Mouse (Mus musculus): Measurements from ENCODE around the gene H60b. TPM values are rescaled to one million over a fixed set of nuclear protein-coding genes. Genes with fewer than 3 reads are reported as not detected.
"Not testable (repeated sequence)": the region's sequence is repeated elsewhere in the genome, so short reads cannot be mapped to it uniquely, and the experiment has no call there.

H60b gene
- polyA plus RNA-seq, 1 experiment from 2014 or later, result 0.49 TPM

- not testable (repeated sequence) for H3K36me3 ChIP-seq (ENCODE audit: control insufficient read depth, insufficient read depth, low read length)
Measured at GRCm38 (mm10) chr10:22176515-22176914, 18.1 kb downstream of the H60b start.

GRCm38 (mm10) chr10:22191035-22191434, 32.6 kb downstream of the H60b start:
- not testable (repeated sequence) for H3K4me3 ChIP-seq (replicated peaks; ENCODE audit: low read length); H3K27ac ChIP-seq (ENCODE audit: low read length); H3K9me3 ChIP-seq (replicated peaks; ENCODE audit: control insufficient read depth, low read length); H3K27me3 ChIP-seq (ENCODE audit: control insufficient read depth, insufficient read depth, low read length); H3K4me1 ChIP-seq (ENCODE audit: control insufficient read depth, insufficient read depth, low read length); H3K4me2 ChIP-seq (ENCODE audit: low read depth, low read length); H3K36me3 ChIP-seq (ENCODE audit: control insufficient read depth, insufficient read depth, low read length); H3K9ac ChIP-seq (ENCODE audit: low read length)
- ATAC-seq (ENCODE audit: insufficient read depth, low FRiP score), result peak; percentile 25; the same call in 1 of the 2 replicates
- WGBS, result 6% methylated on average over 6 of the region's 10 CpGs

More at GRCm38 (mm10) chr10:22176515-22176914, 18.1 kb downstream of the H60b start:
- H3K27ac ChIP-seq (ENCODE audit: low read length); H3K27me3 ChIP-seq (ENCODE audit: control insufficient read depth, insufficient read depth, low read length); H3K4me3 ChIP-seq (replicated peaks; ENCODE audit: low read length); ATAC-seq (ENCODE audit: insufficient read depth, low FRiP score); H3K4me1 ChIP-seq (ENCODE audit: control insufficient read depth, insufficient read depth, low read length); H3K9ac ChIP-seq (ENCODE audit: low read length); H3K4me2 ChIP-seq (ENCODE audit: low read depth, low read length); H3K9me3 ChIP-seq (replicated peaks; ENCODE audit: control insufficient read depth, low read length): not testable (repeated sequence)
- WGBS, result 69% methylated on average over 2 of the region's 2 CpGs

- no CpG with 5 or more reads among the region's 3 CpGs for WGBS
- H3K36me3 ChIP-seq (ENCODE audit: control insufficient read depth, insufficient read depth, low read length); H3K4me1 ChIP-seq (ENCODE audit: control insufficient read depth, insufficient read depth, low read length); H3K27ac ChIP-seq (ENCODE audit: low read length); H3K9me3 ChIP-seq (replicated peaks; ENCODE audit: control insufficient read depth, low read length); H3K27me3 ChIP-seq (ENCODE audit: control insufficient read depth, insufficient read depth, low read length); H3K9ac ChIP-seq (ENCODE audit: low read length); ATAC-seq (ENCODE audit: insufficient read depth, low FRiP score); H3K4me2 ChIP-seq (ENCODE audit: low read depth, low read length); H3K4me3 ChIP-seq (replicated peaks; ENCODE audit: low read length): not testable (repeated sequence)
Measured at GRCm38 (mm10) chr10:22201352-22201751, 43.0 kb downstream of the H60b start.

GRCm38 (mm10) chr10:22202784-22203583, 44.6 kb downstream of the H60b start:
- H3K9me3 ChIP-seq (replicated peaks; ENCODE audit: control insufficient read depth, low read length); H3K4me3 ChIP-seq (replicated peaks; ENCODE audit: low read length); H3K4me1 ChIP-seq (ENCODE audit: control insufficient read depth, insufficient read depth, low read length); H3K9ac ChIP-seq (ENCODE audit: low read length); H3K27ac ChIP-seq (ENCODE audit: low read length); H3K36me3 ChIP-seq (ENCODE audit: control insufficient read depth, insufficient read depth, low read length); H3K4me2 ChIP-seq (ENCODE audit: low read depth, low read length); H3K27me3 ChIP-seq (ENCODE audit: control insufficient read depth, insufficient read depth, low read length); ATAC-seq (ENCODE audit: insufficient read depth, low FRiP score): not testable (repeated sequence)
- WGBS, result no CpG with 5 or more reads among the region's 2 CpGs

- H3K9me3 ChIP-seq (replicated peaks; ENCODE audit: control insufficient read depth, low read length); H3K27ac ChIP-seq (ENCODE audit: low read length); H3K4me2 ChIP-seq (ENCODE audit: low read depth, low read length); H3K4me1 ChIP-seq (ENCODE audit: control insufficient read depth, insufficient read depth, low read length); H3K27me3 ChIP-seq (ENCODE audit: control insufficient read depth, insufficient read depth, low read length); ATAC-seq (ENCODE audit: insufficient read depth, low FRiP score); H3K4me3 ChIP-seq (replicated peaks; ENCODE audit: low read length); H3K9ac ChIP-seq (ENCODE audit: low read length); H3K36me3 ChIP-seq (ENCODE audit: control insufficient read depth, insufficient read depth, low read length): not testable (repeated sequence)
- 23% methylated on average over 1 of the region's 1 CpGs for WGBS
Measured at GRCm38 (mm10) chr10:22206443-22206842, 48.1 kb downstream of the H60b start.

- H3K9ac ChIP-seq (ENCODE audit: low read length); H3K4me2 ChIP-seq (ENCODE audit: low read depth, low read length); H3K27me3 ChIP-seq (ENCODE audit: control insufficient read depth, insufficient read depth, low read length); H3K4me1 ChIP-seq (ENCODE audit: control insufficient read depth, insufficient read depth, low read length); H3K36me3 ChIP-seq (ENCODE audit: control insufficient read depth, insufficient read depth, low read length); H3K9me3 ChIP-seq (replicated peaks; ENCODE audit: control insufficient read depth, low read length); H3K4me3 ChIP-seq (replicated peaks; ENCODE audit: low read length); H3K27ac ChIP-seq (ENCODE audit: low read length): not testable (repeated sequence)
- 1% methylated on average over 7 of the region's 11 CpGs for WGBS
- peak; percentile 75; the same call in 1 of the 2 replicates for ATAC-seq (ENCODE audit: insufficient read depth, low FRiP score)
Measured at GRCm38 (mm10) chr10:22212012-22212696, 53.8 kb downstream of the H60b start.

GRCm38 (mm10) chr10:22223474-22224349, 65.3 kb downstream of the H60b start:
- not testable (repeated sequence) for H3K4me3 ChIP-seq (replicated peaks; ENCODE audit: low read length); H3K9me3 ChIP-seq (replicated peaks; ENCODE audit: control insufficient read depth, low read length); H3K4me1 ChIP-seq (ENCODE audit: control insufficient read depth, insufficient read depth, low read length); H3K9ac ChIP-seq (ENCODE audit: low read length); H3K27ac ChIP-seq (ENCODE audit: low read length); H3K27me3 ChIP-seq (ENCODE audit: control insufficient read depth, insufficient read depth, low read length); H3K4me2 ChIP-seq (ENCODE audit: low read depth, low read length); H3K36me3 ChIP-seq (ENCODE audit: control insufficient read depth, insufficient read depth, low read length)
- peak; percentile 58; the same call in 1 of the 2 replicates for ATAC-seq (ENCODE audit: insufficient read depth, low FRiP score)
- WGBS, result no CpG with 5 or more reads among the region's 7 CpGs

- Histone ChIP-seq H3K27me3 (ENCODE audit: control insufficient read depth, insufficient read depth, low read length) (no peaks in the 10 kb centered on the region), H3K4me1 (ENCODE audit: control insufficient read depth, insufficient read depth, low read length) (no peaks in the 10 kb centered on the region), H3K36me3 (ENCODE audit: control insufficient read depth, insufficient read depth, low read length) (no peaks in the 10 kb centered on the region), H3K9me3 (replicated peaks; ENCODE audit: control insufficient read depth, low read length) (no peaks in the 10 kb centered on the region), H3K4me2 (ENCODE audit: low read depth, low read length) (no peak overlapping the region), H3K4me3 (replicated peaks; ENCODE audit: low read length) (no peak overlapping the region), H3K9ac (ENCODE audit: low read length) (no peak overlapping the region), H3K27ac (ENCODE audit: low read length) (no peak overlapping the region)
- 91% methylated on average over 8 of the region's 8 CpGs for WGBS
- ATAC-seq (ENCODE audit: insufficient read depth, low FRiP score), result no peak
Measured at GRCm38 (mm10) chr10:22265060-22265459, 106.7 kb downstream of the H60b start.
